Mouse (Mus musculus) C3H10T1/2 (cell line): ENCODE measurements around the gene Sptlc2. TPM values are rescaled to one million over a fixed set of nuclear protein-coding genes. Genes with fewer than 3 reads are reported as not detected.

Source experiments
- polyA plus RNA-seq, 2 experiments: library from polyadenylated mRNA; unstranded; fragments of >200 nt; fragmentation: generic; extraction: Trizol; gene quantifications; one replicate each; pipeline ENCODE4 v1.2.1; 2012; ENCODE audit warnings: missing spikeins in 2 of 2

Sptlc2 gene
- polyA plus RNA-seq = 10 to 100 TPM; 10.8 to 38.9 TPM

GRCm38 (mm10) chr12:87388122-87388774, at the start of gene Sptlc2:
Gene Sptlc2, minus strand, starts transcription at chr12:87388355.

GRCm38 (mm10) chr12:87299657-87300440, 88.3 kb downstream of the Sptlc2 start, which contains the start of gene Ism2:
Gene Ism2, minus strand, starts transcription at chr12:87299705.

GRCm38 (mm10) chr12:87266108-87266826, 121.9 kb downstream of the Sptlc2 start, which contains the start of the genes Vipas39 and Ahsa1:
Gene Vipas39, minus strand, starts transcription at chr12:87266256.
Gene Ahsa1, plus strand, starts transcription at chr12:87266479.

Other genes starting within 250 kb of the Sptlc2 start
- gene Gstz1, start 241.2 kb downstream of the Sptlc2 start, polyA plus RNA-seq = 10 to 100 TPM; 21.1 to 49.3 TPM
- 1 to 10 TPM; 6.8 to 9.7 TPM for gene Pomt2, start 240.4 kb downstream of the Sptlc2 start, polyA plus RNA-seq
- gene Samd15, start 188.6 kb downstream of the Sptlc2 start, polyA plus RNA-seq = under 1 TPM; 0.05 to 0.54 TPM
- 1 to 10 TPM in 1 of 2 experiments, under 1 TPM in 1; 0.25 to 1.7 TPM for gene Tmed8, start 187.9 kb downstream of the Sptlc2 start, polyA plus RNA-seq
- under 1 TPM; 0.07 to 0.61 TPM for gene Noxred1, start 149.6 kb downstream of the Sptlc2 start, polyA plus RNA-seq
- 10 to 100 TPM in 1 of 2 experiments, 1 to 10 TPM in 1; 7.7 to 31.7 TPM for gene Vipas39, start 122.1 kb downstream of the Sptlc2 start, polyA plus RNA-seq
- 100 to 1,000 TPM in 1 of 2 experiments, 10 to 100 TPM in 1; 63.0 to 114 TPM for gene Ahsa1, start 121.9 kb downstream of the Sptlc2 start, polyA plus RNA-seq
- gene Ism2, start 88.7 kb downstream of the Sptlc2 start, polyA plus RNA-seq = under 1 TPM; 0.29 to 0.93 TPM
- 10 to 100 TPM; 20.7 to 75.6 TPM for gene Slirp, start 55.5 kb upstream of the Sptlc2 start, polyA plus RNA-seq
- 10 to 100 TPM in 1 of 2 experiments, 1 to 10 TPM in 1; 5.7 to 11.3 TPM for gene Alkbh1, start 55.7 kb upstream of the Sptlc2 start, polyA plus RNA-seq
- 10 to 100 TPM; 15.7 to 55.0 TPM for gene Snw1, start 83.9 kb upstream of the Sptlc2 start, polyA plus RNA-seq
- gene Gm5788, start 106.4 kb upstream of the Sptlc2 start, polyA plus RNA-seq = not detected
- under 1 TPM in 1 of 2 experiments, not detected in 1; 0.01 TPM for gene Gm8300, start 126.0 kb upstream of the Sptlc2 start, polyA plus RNA-seq
- under 1 TPM in 1 of 2 experiments, not detected in 1; 0.02 TPM for gene Oog1, start 214.3 kb upstream of the Sptlc2 start, polyA plus RNA-seq
- gene Gm4027, start 230.5 kb upstream of the Sptlc2 start, polyA plus RNA-seq = not detected